Mouse (Mus musculus): ENCODE data around the gene Slc48a1. TPM values are rescaled to one million over a fixed set of nuclear protein-coding genes. Genes with fewer than 3 reads are reported as not detected.

Gene Slc48a1
- polyA plus RNA-seq, 1 experiment from 2014 or later, result 134 TPM

DNA sequence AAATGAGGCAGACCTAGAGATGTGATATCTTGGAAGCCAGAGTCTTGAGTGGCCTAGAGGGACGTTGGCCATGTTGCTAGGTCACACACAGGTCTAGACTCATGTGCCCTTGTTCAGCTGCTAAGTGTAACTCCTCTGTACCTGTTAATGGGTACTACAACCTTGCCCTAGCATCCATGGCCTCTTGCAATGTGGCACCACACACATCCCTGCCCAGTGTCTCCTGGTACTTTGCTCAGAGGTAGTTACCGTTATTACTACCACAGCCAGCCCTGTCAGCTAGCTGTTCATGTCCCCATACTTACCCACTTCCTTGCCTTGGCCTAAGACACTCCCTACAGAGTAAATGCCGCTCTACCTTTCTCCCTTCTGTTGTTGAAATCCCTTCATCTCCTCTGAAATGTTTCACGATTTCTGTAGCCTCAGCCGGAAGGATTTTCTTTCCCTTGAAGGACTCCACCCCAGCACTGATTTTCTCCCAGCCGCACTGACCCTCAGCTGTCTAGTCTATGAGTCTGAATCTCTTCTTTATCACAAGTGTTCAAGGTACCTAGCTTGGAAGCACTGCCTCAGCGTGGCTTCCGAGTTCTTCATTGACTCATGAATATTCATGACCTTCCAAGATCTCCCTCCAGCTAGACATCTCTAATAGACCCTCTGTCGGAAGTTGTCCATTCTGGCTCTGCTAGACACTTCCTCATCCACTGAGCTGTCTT lies 54.6 kb downstream of the Slc48a1 start:
- H3K27me3 ChIP-seq, result no peaks in the 10 kb centered on the region
- ChIA-PET POLR2A (interaction anchor here (0.6 to 2.8 kb wide), 6 partner anchors 10 to 34 kb away, joined by 3 to 17 read pairs (median 4); no protein-coding TSS in a partner anchor), CTCF (interaction anchor here (0.7 to 2.8 kb wide), 5 partner anchors 10 to 54 kb away, joined by 3 to 18 read pairs (median 4); partner anchors contain the start of gene Slc48a1)
- ATAC-seq (no peak), DNase-seq (ENCODE audit: low read depth, low spot score) (no peak)
- no peak for TF ChIP-seq CTCF (IDR thresholded peaks at IDR 0.05)
- in situ Hi-C loops (cut with MboI; ENCODE audit: low pct_unique_long_range_greater_than_20kb), result no loop called here

DNA sequence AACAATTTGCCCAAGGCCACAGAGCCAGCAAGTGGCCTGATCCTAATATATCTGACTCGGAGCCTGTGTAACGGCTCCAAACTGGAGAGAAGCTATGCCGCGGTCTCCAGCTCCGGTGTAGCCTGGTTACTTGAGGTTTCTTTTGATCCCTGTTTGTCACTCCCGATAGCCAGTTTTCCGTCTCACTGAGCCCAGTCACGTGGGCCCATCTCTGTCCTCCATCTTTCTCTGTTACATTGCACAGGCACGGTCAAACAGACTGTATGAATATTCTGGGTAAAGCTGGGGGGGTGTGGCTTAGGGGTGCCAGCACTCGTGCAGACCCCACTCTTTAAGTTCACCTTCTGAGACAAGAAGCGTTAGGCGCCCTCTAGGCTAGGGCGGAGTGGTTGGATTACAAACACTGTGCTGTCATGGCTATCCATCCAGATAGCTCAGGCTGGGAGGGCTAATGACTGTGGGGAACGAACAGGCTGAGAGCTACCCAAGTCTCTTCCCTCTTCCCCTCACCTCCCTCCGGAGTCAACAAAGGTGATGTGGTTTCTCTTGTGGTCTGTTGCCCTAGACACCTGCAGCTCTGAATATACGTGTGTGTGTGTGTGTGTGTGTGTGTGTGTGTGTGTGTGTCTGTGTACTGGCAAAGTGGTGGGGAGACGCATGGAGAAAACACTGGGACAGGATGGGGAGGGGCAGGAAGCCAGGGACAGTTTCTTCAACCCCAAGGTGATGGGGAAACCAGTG lies 58.0 kb downstream of the Slc48a1 start:
- ATAC-seq (no peak), DNase-seq (ENCODE audit: low read depth, low spot score) (no peak)
- H3K27me3 ChIP-seq, result no peaks in the 10 kb centered on the region
- TF ChIP-seq CTCF (IDR thresholded peaks at IDR 0.05), result no peak
- ChIA-PET CTCF (interaction anchor here (0.7 to 11.7 kb wide), 5 partner anchors 13 to 1151 kb away, joined by 3 to 119 read pairs (median 17); no protein-coding TSS in a partner anchor), POLR2A (interaction anchor here (0.8 to 4.2 kb wide), 7 partner anchors 7 to 129 kb away, joined by 3 to 48 read pairs (median 4); no protein-coding TSS in a partner anchor)
- in situ Hi-C loops (cut with MboI; ENCODE audit: low pct_unique_long_range_greater_than_20kb), result no loop called here

DNA sequence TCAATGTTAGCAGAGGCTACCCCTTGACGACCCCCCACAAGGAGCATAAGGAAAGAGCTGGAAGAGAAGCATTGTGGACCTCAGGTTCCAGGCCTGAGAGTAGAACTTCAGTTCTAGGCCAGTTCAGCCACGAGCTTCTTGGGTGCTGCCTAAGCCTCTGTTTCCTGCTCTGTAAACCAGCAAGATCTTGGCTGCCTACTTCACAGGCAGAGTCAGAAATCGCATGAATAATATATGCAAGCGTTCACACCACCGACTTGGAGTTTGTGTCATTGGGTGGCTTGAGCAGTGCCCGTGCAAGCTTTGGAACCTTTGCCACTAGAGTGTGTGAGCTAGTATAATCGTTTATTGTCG lies 58.6 kb downstream of the Slc48a1 start:
- CTCF ChIA-PET, result interaction anchor here (0.7 to 11.7 kb wide), 5 partner anchors 12 to 1152 kb away, joined by 3 to 119 read pairs (median 17); no protein-coding TSS in a partner anchor
- POLR2A ChIA-PET, result interaction anchor here (0.8 to 4.2 kb wide), 7 partner anchors 8 to 128 kb away, joined by 3 to 48 read pairs (median 4); no protein-coding TSS in a partner anchor
- no peak for TF ChIP-seq CTCF (IDR thresholded peaks at IDR 0.05)
- in situ Hi-C loops (cut with MboI; ENCODE audit: low pct_unique_long_range_greater_than_20kb), result no loop called here
- no peaks in the 10 kb centered on the region for H3K27me3 ChIP-seq
- DNase-seq (ENCODE audit: low read depth, low spot score), result no peak
- no peak for ATAC-seq

DNA sequence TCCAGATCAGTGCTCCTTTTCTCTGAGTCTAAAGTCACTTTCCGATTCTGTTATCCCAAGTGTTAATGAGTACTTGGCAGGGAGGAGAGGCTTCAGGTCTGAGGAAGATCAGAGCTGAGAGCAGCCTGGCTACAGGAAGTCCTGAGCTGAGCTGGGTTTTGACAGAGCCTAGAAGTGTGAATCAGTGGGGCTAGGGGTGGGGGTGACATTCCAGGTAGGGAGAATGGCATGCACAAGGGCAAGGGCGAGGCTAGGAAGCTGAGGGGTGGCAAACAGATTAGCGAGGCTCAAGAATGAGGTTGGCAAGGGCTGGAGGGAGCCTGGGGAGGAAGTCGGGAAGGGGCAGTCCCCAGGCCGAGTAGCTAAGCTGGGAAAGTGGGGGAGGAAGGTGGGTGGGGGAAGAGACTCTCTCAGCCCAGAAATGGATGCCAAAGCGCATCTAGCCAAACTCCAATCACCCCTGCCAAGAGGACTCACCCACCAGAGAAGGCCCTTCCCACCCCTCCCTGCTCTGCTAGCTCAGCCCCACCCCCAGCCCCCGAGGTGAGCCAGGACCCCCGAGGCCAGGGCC lies 59.3 kb downstream of the Slc48a1 start:
- ChIA-PET CTCF (interaction anchor here (0.7 to 11.7 kb wide), 7 partner anchors 8 to 126 kb away, joined by 3 to 119 read pairs (median 7); partner anchors contain the start of gene Tmem106c), POLR2A (interaction anchor here (0.6 to 4.2 kb wide), 7 partner anchors 8 to 47 kb away, joined by 3 to 48 read pairs (median 5); no protein-coding TSS in a partner anchor)
- ATAC-seq, result peak; percentile 74
- no peak for DNase-seq (ENCODE audit: low read depth, low spot score)
- TF ChIP-seq CTCF (IDR thresholded peaks at IDR 0.05), result no peak
- no peaks in the 10 kb centered on the region for H3K27me3 ChIP-seq
- in situ Hi-C loops (cut with MboI; ENCODE audit: low pct_unique_long_range_greater_than_20kb), result no loop called here

DNA sequence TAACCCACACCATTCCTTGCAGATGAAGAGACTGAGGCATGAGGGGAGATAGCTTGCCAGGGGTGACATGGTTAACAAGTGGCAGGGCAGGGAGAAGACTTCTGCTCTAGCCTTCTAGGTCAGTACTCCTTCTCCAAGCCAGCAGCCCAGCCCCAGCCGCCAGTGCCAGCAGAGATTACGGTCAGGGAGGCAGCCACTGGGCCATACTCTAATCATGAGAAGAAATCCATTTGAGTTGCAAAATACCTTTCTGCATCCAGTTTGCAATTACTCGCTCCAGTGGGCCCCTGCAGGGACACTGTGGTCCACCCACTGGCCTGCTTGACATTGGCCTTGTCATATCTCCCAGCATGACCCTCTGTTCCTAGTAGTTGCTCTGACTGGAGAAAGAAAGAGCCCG lies 60.1 kb downstream of the Slc48a1 start:
- peak; percentile 42 for ATAC-seq
- no peak for DNase-seq (ENCODE audit: low read depth, low spot score)
- in situ Hi-C loops (cut with MboI; ENCODE audit: low pct_unique_long_range_greater_than_20kb), result no loop called here
- no peak for TF ChIP-seq CTCF (IDR thresholded peaks at IDR 0.05)
- no peaks in the 10 kb centered on the region for H3K27me3 ChIP-seq
- POLR2A ChIA-PET, result interaction anchor here (0.5 to 4.2 kb wide), 5 partner anchors 9 to 59 kb away, joined by 4 to 48 read pairs (median 27); no protein-coding TSS in a partner anchor
- CTCF ChIA-PET, result interaction anchor here (0.9 to 11.7 kb wide), 5 partner anchors 9 to 125 kb away, joined by 4 to 119 read pairs (median 17); partner anchors contain the start of gene Tmem106c

DNA sequence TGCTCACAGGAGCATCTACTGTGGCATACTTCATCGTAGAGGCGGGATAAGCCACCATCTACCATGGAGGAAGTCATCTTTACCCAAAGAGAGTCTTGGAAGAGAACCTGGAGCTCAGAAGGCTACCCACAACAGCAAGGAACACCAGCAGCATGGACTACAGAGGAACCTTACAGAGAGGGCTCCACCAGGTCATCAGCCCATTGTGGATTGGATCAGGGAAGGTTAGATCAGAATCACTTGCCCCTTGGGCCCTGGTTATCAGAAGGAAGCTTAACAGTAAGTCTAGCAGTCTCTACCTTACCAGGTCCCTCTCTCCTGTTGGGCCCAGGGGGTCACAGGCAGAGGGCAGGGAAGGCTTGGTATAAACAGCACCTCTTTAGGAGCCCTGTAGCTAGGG lies 60.7 kb downstream of the Slc48a1 start:
- CTCF ChIA-PET, result interaction anchor here (4.4 to 11.7 kb wide), 3 partner anchors 9 to 17 kb away, joined by 25 to 119 read pairs (median 39); no protein-coding TSS in a partner anchor
- TF ChIP-seq CTCF (IDR thresholded peaks at IDR 0.05), result no peak
- in situ Hi-C loops (cut with MboI; ENCODE audit: low pct_unique_long_range_greater_than_20kb), result no loop called here
- no peak for DNase-seq (ENCODE audit: low read depth, low spot score)
- no peak for ATAC-seq
- no peaks in the 10 kb centered on the region for H3K27me3 ChIP-seq
- POLR2A ChIA-PET, result interaction anchor here (3.3 to 4.2 kb wide), 3 partner anchors 10 to 21 kb away, joined by 27 to 48 read pairs (median 40); no protein-coding TSS in a partner anchor

DNA sequence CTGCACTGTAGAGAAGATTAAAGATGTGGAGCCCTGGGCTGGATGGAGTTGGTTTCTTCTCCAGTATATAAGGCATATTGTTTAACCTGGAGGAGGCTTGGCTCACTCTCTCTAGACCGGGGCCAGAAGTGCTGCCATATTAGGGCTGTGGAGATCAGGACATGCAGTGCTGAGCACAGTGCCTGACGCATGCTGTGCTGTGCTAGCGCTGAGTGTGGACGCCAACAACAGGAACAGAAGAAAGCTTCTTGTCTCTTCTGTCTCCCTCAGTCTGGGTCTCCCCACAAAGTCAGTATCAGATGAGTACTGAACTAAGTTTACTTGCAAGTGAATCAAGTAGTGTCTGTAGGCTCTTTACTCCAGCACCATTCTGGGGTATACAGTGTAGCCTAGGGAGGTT lies 61.2 kb downstream of the Slc48a1 start:
- H3K27me3 ChIP-seq, result no peaks in the 10 kb centered on the region
- POLR2A ChIA-PET, result interaction anchor here (1.3 to 4.2 kb wide), 5 partner anchors 9 to 21 kb away, joined by 3 to 48 read pairs (median 27); no protein-coding TSS in a partner anchor
- TF ChIP-seq CTCF (IDR thresholded peaks at IDR 0.05), result no peak
- DNase-seq (ENCODE audit: low read depth, low spot score) (no peak), ATAC-seq (no peak)
- CTCF ChIA-PET, result interaction anchor here (1.4 to 11.7 kb wide), 5 partner anchors 9 to 72 kb away, joined by 4 to 119 read pairs (median 25); no protein-coding TSS in a partner anchor
- in situ Hi-C loops (cut with MboI; ENCODE audit: low pct_unique_long_range_greater_than_20kb), result no loop called here

DNA sequence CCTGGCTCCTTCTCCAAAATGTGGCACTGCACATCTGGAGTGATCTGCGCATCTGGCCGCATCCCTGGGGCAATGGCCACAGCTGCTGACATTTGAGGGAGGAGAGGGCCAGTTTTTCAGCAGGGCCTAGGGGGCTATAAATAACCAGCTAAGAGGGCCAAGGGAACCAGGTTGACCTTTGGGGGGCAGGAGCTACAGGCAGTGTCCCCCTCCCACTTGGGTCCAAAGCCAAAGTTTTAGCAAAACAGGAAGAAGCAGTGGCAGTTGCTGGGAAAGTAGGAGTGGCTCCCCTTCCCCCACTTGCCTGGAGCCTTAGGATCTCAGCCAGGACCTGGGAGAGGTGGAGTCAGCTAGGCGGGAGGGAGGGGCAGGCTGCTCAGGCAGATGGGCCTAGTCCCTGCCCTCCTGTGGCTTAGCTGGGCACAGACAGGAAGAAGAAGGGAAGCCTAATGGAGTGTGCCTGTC lies 61.7 kb downstream of the Slc48a1 start:
- no peaks in the 10 kb centered on the region for H3K27me3 ChIP-seq
- ATAC-seq, result peak; percentile 52
- ChIA-PET POLR2A (interaction anchor here (1.0 to 1.9 kb wide), 6 partner anchors 8 to 49 kb away, joined by 3 to 14 read pairs (median 5); no protein-coding TSS in a partner anchor), CTCF (interaction anchor here (1.4 to 11.7 kb wide), 6 partner anchors 9 to 73 kb away, joined by 4 to 119 read pairs (median 20); no protein-coding TSS in a partner anchor)
- in situ Hi-C loops (cut with MboI; ENCODE audit: low pct_unique_long_range_greater_than_20kb), result no loop called here
- no peak for DNase-seq (ENCODE audit: low read depth, low spot score)
- no peak for TF ChIP-seq CTCF (IDR thresholded peaks at IDR 0.05)

DNA sequence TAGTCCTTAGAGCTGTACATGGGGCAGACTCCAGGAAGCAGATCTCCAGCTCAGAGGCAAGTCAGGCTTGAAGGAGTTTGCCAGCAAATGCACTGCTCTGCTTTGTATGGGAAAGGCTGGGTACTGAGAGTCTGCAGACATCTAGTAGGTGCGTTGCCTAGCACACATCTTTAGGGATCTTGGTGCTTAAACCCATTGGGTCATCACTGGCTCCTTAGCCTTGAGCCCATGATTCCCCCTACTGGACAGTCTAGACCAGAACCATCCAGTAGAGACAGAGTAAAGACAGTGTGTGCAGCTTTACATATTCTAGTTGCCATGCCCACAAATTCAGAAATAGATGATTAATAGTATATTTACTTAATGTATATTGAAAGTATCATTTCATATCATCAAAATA lies 62.5 kb downstream of the Slc48a1 start:
- ATAC-seq (no peak), DNase-seq (ENCODE audit: low read depth, low spot score) (no peak)
- in situ Hi-C loops (cut with MboI; ENCODE audit: low pct_unique_long_range_greater_than_20kb), result no loop called here
- ChIA-PET POLR2A (interaction anchor here (1.0 to 1.9 kb wide), 6 partner anchors 8 to 50 kb away, joined by 3 to 14 read pairs (median 5); no protein-coding TSS in a partner anchor), CTCF (interaction anchor here (0.8 to 11.7 kb wide), 7 partner anchors 8 to 74 kb away, joined by 3 to 119 read pairs (median 15); no protein-coding TSS in a partner anchor)
- TF ChIP-seq CTCF (IDR thresholded peaks at IDR 0.05), result no peak
- H3K27me3 ChIP-seq, result no peaks in the 10 kb centered on the region
